Mouse (Mus musculus): ENCODE results near the gene Cdk6. TPM values are rescaled to one million over a fixed set of nuclear protein-coding genes. Genes with fewer than 3 reads are reported as not detected.

Cdk6 gene
- total RNA-seq (2012; rRNA removed) (141 and 171 TPM in 2 replicates), total RNA-seq (2014; rRNA removed) (34.7 and 40.4 TPM in 2 replicates), polyA plus RNA-seq (2012; ENCODE audit: insufficient read length, low read depth) (45.2 and 50.8 TPM in 2 replicates)

DNA sequence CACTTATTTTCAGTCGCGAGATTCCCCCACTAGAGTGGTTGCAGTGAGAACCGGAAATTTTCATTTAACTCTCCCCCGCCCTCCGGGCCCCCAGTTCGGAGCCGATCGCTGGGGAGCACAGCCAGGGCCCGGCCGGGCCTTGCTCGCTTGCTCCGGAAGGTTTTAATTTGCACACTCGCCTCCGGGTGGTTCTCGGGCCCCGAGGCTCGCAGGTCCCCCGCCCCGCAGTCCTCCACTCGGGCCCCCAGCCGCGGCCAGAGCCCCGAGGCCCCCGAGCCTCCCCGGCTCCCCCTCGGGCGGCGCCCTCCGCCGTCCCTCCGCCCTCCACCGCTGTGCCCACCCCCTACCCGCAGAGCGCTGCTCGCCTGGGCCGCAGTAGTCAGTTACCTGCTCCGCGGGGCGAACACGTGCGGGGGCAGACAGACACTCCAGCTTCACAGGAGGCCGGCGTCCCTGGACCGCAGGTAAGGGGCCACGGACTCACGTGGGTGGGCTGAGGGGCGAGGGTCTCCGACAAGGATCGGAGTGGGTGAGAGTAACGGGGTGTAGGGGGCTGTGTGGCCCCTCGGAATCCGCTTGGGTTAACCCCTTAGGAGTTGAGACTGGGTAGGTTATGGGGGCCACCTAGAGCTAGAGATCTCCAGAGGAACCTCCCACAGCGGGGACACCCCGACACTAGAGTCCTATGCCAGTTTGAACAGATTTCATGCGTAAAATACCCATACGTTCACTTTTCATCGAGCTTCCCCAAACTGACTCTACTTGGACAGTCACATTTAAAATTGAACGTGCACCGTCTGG, at the start of gene Cdk6:
TSS of gene Cdk6 (plus strand) at position 375 of the 801 bp plus-strand sequence.
- Histone ChIP-seq H3K36me3 (replicated peaks in 1 of 2; ENCODE audit: control insufficient read depth in 1 of 2, insufficient read depth in 1 of 2, low read length in 1 of 2) (no peaks in the 10 kb centered on the region), H3K27ac (ENCODE audit: insufficient read depth, low read depth) (peak within 1 kb of the TSS; percentile 97), H3K4me1 (ENCODE audit: control insufficient read depth in 1 of 2, insufficient read depth in 2 of 2) (no peaks in the 10 kb centered on the region), H3K9ac (ENCODE audit: insufficient read depth, low read depth) (peak within 1 kb of the TSS; percentile 95), H3K4me2 (ENCODE audit: insufficient read depth, low read depth, poor library complexity, severe bottlenecking) (peak within 1 kb of the TSS; percentile 64), H3K4me3 (replicated peaks in 1 of 3; ENCODE audit: low read depth in 2 of 3, low read length in 2 of 3, poor library complexity in 1 of 3) (peak within 1 kb of the TSS; percentile 59 to 100 (median 71)), H3K27me3 (replicated peaks) (no peaks in the 10 kb centered on the region), H3K9me3 (replicated peaks; ENCODE audit: low read length) (no peaks in the 10 kb centered on the region), H3K79me2 (replicated peaks; ENCODE audit: control insufficient read depth, extremely low read depth, insufficient read depth, poor library complexity, severe bottlenecking) (peaks cover 29% of the 10 kb centered on the region)
- TF ChIP-seq ZKSCAN1 (IDR thresholded peaks at IDR 0.05; ENCODE audit: borderline replicate concordance, low read depth, low read length), result no peak
- peak; percentile 84; the same call in 1 of the 2 replicates for TF ChIP-seq MXI1 (IDR thresholded peaks at IDR 0.05; ENCODE audit: low read depth, low read length)
- TF ChIP-seq SIN3A (IDR thresholded peaks at IDR 0.05; ENCODE audit: low read length), result no peak
- TF ChIP-seq UBTF (IDR thresholded peaks at IDR 0.05; ENCODE audit: low read depth, low read length), result peak; percentile 92
- TF ChIP-seq CHD1 (IDR thresholded peaks at IDR 0.05; ENCODE audit: low read depth, low read length), result no peak
- peak; percentile 12; the same call in 1 of the 2 replicates for TF ChIP-seq CHD2 (IDR thresholded peaks at IDR 0.05; ENCODE audit: low read length)
- 0 out of 2 replicates have a peak, but pooled peaks have one; percentile 18 for TF ChIP-seq MYC (IDR thresholded peaks at IDR 0.05; ENCODE audit: low read depth, low read length)
- TF ChIP-seq MAX (IDR thresholded peaks at IDR 0.05; ENCODE audit: low read length), result peak; percentile 57; the same call in 1 of the 2 replicates
- 0 out of 2 replicates have a peak, but pooled peaks have one; percentile 23 for TF ChIP-seq TCF12 (IDR thresholded peaks at IDR 0.05; ENCODE audit: low read depth, low read length)
- peak; percentile 74 for TF ChIP-seq BHLHE40 (IDR thresholded peaks at IDR 0.05; ENCODE audit: low read depth, low read length)
- no peak for TF ChIP-seq MAFK (IDR thresholded peaks at IDR 0.05; ENCODE audit: insufficient replicate concordance, low read length)
- dilution Hi-C loops (cut with MboI; ENCODE audit: extremely low pct_ligation_motif_present, extremely low pct_unique_long_range_greater_than_20kb, low sequenced_read_pairs), result no loop called here
- DNase-seq (ENCODE audit: extremely low read depth), result peak; percentile 33
- in situ Hi-C loops (cut with MboI; ENCODE audit: low pct_ligation_motif_present, low pct_unique_long_range_greater_than_20kb, low sequenced_read_pairs), result loop anchor here (10.0 kb wide), 1 partner anchor 153 kb away; no protein-coding TSS in a partner anchor

- in situ Hi-C loops (cut with MboI; ENCODE audit: low pct_ligation_motif_present, low pct_unique_long_range_greater_than_20kb, low sequenced_read_pairs), result no loop called here
These were observed 47.6 kb upstream of the Cdk6 start for GRCm38 (mm10) chr5:3293666-3294065.

More at GRCm38 (mm10) chr5:3293666-3294065, 47.6 kb upstream of the Cdk6 start:
- no peak overlapping the region for H3K4me3 ChIP-seq (replicated peaks in 1 of 3; ENCODE audit: low read depth in 2 of 3, low read length in 2 of 3, poor library complexity in 1 of 3)
- TF ChIP-seq USF1 (IDR thresholded peaks at IDR 0.05; ENCODE audit: low read depth, low read length) (no peak), SMC3 (IDR thresholded peaks at IDR 0.05; ENCODE audit: low read depth, low read length) (no peak), IRF4 (IDR thresholded peaks at IDR 0.05; ENCODE audit: low read depth, low read length) (no peak), EP300 (IDR thresholded peaks at IDR 0.05; ENCODE audit: low read length) (no peak), BHLHE40 (IDR thresholded peaks at IDR 0.05; ENCODE audit: low read depth, low read length) (no peak), PAX5 (IDR thresholded peaks at IDR 0.05; ENCODE audit: low read length) (no peak), POLR2A (IDR thresholded peaks at IDR 0.05; ENCODE audit: low read depth, low read length) (no peak), CHD1 (IDR thresholded peaks at IDR 0.05; ENCODE audit: low read depth, low read length) (no peak), MXI1 (IDR thresholded peaks at IDR 0.05; ENCODE audit: low read depth, low read length) (no peak), ELF1 (IDR thresholded peaks at IDR 0.05; ENCODE audit: low read depth, low read length) (no peak), SIN3A (IDR thresholded peaks at IDR 0.05; ENCODE audit: low read length) (no peak), UBTF (IDR thresholded peaks at IDR 0.05; ENCODE audit: low read depth, low read length) (no peak), MAX (IDR thresholded peaks at IDR 0.05; ENCODE audit: low read length) (no peak), ZKSCAN1 (IDR thresholded peaks at IDR 0.05; ENCODE audit: borderline replicate concordance, low read depth, low read length) (no peak), JUN (IDR thresholded peaks at IDR 0.05; ENCODE audit: insufficient read depth, low read depth, low read length) (no peak), ETS1 (conservative IDR thresholded peaks at IDR 0.05; ENCODE audit: low read depth, low read length) (no peak)
- H3K9ac ChIP-seq (ENCODE audit: insufficient read depth, low read depth), result no peak overlapping the region
- H3K9me3 ChIP-seq (replicated peaks; ENCODE audit: low read length), result no peaks in the 10 kb centered on the region
- dilution Hi-C loops (cut with MboI; ENCODE audit: extremely low pct_ligation_motif_present, extremely low pct_unique_long_range_greater_than_20kb, low sequenced_read_pairs), result no loop called here
- no peak for DNase-seq (ENCODE audit: extremely low read depth)
- H3K4me1 ChIP-seq (ENCODE audit: control insufficient read depth in 1 of 2, insufficient read depth in 2 of 2), result no peaks in the 10 kb centered on the region
- H3K36me3 ChIP-seq (replicated peaks in 1 of 2; ENCODE audit: control insufficient read depth in 1 of 2, insufficient read depth in 1 of 2, low read length in 1 of 2), result no peaks in the 10 kb centered on the region
- H3K27ac ChIP-seq (ENCODE audit: insufficient read depth, low read depth), result no peak overlapping the region
- no peaks in the 10 kb centered on the region for H3K79me2 ChIP-seq (replicated peaks; ENCODE audit: control insufficient read depth, extremely low read depth, insufficient read depth, poor library complexity, severe bottlenecking)
- H3K4me2 ChIP-seq (ENCODE audit: insufficient read depth, low read depth, poor library complexity, severe bottlenecking), result no peak overlapping the region
- no peaks in the 10 kb centered on the region for H3K27me3 ChIP-seq (replicated peaks)

Measured in CH12.LX (cell line).